Mouse (Mus musculus) ZHBTc4 (cell line): ENCODE measurements around the gene Kdm2a.
"Not testable (repeated sequence)": the region's sequence is repeated elsewhere in the genome, so short reads cannot be mapped to it uniquely, and the experiment has no call there.

Experiments
- DNase-seq: peaks from one replicate; pipeline ENCODE4 v3.0.0-alpha.2; 2011; ENCODE audit warnings: low read depth, low spot score

Kdm2a gene

DNA sequence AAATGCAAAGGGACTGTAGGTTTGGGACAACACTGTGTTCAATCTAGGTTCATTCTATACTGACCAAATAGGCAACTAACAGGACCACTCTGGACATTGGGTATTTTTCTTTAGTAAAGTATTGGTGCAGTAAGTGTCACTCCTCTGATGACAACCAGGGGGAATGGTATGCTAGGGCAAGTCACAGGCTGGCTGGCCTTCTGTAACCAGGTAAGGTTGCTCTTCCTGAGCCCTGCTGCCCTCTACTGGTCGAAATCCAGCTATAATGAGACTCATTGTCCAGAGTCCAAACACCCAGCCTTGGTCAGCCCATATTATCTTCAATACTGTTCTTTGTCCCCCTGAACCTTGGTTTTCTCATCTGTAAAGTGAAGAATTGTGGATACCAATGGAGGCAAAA is 19.1 kb upstream of the Kdm2a start:
- DNase-seq, result peak; percentile 79

- no peak for DNase-seq
Measured at GRCm38 (mm10) chr19:4414631-4415030, 16.5 kb upstream of the Kdm2a start.

GRCm38 (mm10) chr19:4409062-4409461 is 11.0 kb upstream of the Kdm2a start:
- no peak for DNase-seq

GRCm38 (mm10) chr19:4404840-4405239 is 6.8 kb upstream of the Kdm2a start:
- DNase-seq, result no peak

- DNase-seq, result no peak
Measured at GRCm38 (mm10) chr19:4398959-4399358, 874 bp upstream of the Kdm2a start.

GRCm38 (mm10) chr19:4398630-4398948 is 504 bp upstream of the Kdm2a start:
- no peak for DNase-seq

- peak; percentile 99 for DNase-seq
Measured at GRCm38 (mm10) chr19:4396998-4397797, 887 bp downstream of the Kdm2a start.

DNA sequence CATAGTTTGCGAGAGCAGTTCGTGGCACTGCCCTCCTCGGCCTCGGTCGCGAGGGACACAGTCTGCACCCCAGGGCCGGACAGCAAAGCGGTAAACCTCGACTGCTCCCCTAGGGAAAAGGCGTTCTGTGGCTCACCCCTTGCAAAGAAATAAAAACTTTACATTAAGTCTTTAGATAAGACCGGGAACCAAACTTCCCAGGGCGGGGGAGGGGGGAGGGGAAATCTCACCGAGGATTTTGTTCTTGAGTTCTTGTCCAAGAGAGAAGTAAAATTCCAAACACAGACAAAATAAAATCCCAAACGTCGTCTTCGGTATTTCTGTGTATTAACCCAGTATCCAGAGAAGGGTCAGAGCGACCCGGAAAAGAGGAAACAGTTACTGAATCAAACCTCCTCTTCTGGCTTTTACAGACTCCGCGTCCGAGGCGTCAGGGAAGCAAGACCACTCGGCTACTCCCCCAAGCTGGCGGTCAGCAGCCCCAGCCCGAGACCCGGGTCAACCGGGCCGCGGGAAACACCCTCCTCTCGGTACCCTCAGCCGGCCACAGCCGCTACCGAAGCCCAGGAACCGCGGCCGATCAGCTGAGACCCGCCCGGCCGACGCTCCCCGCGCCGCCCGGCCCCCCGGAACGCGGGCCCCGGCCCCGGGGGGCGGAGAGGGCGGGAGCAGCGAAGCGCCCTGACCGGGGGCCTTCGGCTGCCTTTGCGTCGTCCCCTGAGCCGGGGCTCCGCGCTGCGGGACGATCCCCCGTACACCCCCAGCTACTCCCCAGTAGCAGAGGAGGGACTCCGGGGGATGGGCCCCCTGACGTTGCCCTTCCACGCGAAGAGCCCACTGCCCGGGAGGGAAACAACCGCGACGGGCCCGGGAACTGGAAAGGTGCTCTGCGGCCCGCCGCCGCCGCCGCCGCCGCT is 1.7 kb downstream of the Kdm2a start:
- DNase-seq, result peak; percentile 16

DNA sequence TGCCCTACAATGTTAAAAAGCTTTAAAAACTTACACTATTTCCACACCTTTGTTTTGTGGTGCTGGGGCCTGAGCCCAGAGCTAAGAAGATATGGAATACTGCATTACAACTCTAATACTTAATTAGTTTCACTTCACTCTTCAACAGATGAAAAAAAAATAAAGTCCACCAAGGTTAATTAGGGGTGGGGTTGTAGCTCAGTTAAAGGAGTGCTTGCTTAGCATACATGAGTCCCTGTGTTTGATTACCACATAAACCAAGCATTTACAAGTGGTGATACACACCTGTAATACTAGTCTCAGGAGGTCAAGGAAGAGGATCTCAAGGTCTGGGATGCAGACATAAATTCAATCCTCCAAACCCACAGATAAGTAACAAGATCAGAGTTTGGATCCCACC is 10.8 kb downstream of the Kdm2a start:
- no peak for DNase-seq

DNA sequence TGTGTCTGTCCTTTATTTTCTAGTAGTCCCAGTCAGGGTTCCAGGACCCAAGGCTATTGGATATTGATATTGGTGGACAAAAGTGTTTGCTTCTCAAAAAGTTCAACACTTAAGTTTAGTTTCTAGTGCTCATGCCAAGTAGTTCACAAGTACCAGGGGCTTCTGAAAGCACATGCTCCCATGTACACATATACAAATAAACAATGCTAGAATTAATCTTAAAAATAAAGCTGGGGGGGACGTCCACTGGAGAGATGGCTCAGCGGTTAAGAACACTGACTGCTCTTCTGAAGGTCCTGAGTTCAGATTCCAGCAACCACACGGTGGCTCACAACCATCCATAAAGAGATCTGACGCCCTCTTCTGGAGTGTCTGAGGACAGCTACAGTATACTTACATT is 13.1 kb downstream of the Kdm2a start:
- no peak for DNase-seq

DNA sequence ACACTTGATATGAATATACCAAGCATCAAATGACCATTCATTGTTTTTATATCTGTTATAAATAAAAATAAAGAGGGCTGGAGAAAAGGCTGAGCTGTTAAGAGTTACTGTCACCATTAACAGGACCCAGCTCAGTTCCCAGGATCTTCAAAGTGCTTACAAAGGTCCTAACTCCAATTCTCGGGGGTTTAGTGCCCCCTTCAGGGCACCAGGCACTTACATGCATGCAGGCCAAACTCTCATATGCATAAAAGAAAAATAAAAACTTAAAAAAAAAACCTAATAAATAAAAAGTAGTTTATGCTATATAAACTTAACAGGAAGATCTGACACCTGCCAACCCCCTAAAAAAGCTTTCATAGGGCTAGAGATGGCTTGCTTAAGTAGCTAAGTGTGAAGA is 13.8 kb downstream of the Kdm2a start:
- DNase-seq, result peak; percentile 35

GRCm38 (mm10) chr19:4383306-4383705 is 14.8 kb downstream of the Kdm2a start:
- no peak for DNase-seq

GRCm38 (mm10) chr19:4382303-4382702 is 15.8 kb downstream of the Kdm2a start:
- not testable (repeated sequence) for DNase-seq

DNA sequence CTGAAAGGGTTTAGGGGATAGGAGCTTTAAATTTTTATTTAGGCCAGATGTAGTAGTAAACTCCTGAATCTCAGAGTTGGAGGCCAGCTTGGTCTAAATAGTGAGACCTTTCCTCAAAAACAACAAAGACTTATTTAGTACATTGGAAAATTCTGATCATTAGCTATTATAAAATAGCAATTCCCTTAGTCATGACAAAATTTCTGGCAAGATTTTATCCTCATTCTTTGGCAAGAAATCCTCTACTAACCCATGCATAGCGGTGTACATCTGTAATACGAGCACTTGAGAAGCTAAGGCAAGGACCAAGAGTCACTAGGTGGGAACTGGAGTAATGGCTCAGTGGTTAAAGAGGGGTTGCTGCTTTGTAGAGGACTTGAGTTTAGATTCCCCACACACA is 27.4 kb downstream of the Kdm2a start:
- DNase-seq, result no peak

- no peak for DNase-seq
Measured at GRCm38 (mm10) chr19:4370254-4370653, 27.8 kb downstream of the Kdm2a start.

DNA sequence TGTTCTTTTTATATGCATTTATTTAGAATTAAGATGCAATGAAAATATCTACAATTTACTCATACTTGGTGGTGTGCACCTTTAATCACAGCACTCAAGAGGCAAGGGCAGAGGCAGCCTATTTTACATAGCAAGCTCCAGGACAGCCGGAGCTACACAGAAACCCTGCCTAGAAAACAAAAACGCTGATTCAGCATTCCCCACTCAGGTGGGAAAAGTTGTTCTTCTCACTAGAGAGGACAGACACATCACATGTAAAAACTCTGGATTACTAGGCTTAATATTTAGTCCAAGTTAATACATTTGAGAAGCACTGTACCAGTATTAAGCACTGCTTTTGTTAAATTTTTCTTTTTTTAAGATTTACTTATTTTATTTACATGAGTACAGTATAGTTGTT is 48.6 kb downstream of the Kdm2a start:
- no peak for DNase-seq

DNA sequence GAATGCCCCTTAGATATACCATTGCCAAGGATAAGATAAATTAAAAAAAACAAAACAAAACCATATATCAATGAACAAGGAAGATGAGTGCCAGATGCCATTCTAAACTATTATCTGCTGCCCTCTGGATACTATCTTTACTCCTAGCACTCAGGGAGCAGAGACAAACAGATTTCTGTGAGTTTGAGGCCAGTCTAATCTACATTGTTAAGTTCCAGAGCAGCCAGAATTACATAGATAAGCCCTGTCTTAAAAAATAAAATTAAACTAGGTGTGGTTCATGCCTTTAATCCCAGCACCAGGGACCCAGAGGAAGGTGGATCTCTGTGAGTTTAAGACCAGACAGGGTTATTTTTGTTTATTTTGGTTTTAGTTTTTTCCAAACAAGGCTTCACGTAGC is 51.6 kb downstream of the Kdm2a start:
- no peak for DNase-seq

GRCm38 (mm10) chr19:4338162-4338561 is 59.9 kb downstream of the Kdm2a start:
- DNase-seq, result peak; percentile 86

DNA sequence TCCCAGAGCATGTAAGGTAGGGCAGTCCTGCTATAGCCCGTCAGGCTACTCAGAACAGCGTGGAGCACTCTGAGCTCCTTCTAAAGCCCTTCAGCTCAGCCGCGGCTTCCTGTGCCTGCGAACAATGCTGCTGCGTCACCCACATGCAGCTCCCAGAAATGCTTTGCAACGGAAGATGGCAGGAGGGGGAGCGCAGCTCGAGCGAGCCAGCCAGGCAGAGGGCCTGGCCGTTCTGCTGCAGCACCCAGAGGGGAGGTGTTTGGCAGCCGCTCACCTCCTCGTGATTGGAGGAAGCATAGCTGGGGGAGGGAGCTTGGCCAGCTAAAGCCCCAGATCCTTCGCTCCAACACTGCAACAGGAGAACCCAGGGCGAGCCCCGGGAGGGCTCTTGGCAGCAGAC is 64.3 kb downstream of the Kdm2a start:
- DNase-seq, result peak; percentile 96

GRCm38 (mm10) chr19:4333100-4333775 is 64.8 kb downstream of the Kdm2a start:
- peak; percentile 58 for DNase-seq

GRCm38 (mm10) chr19:4332653-4333052 is 65.4 kb downstream of the Kdm2a start:
- peak; percentile 72 for DNase-seq

- DNase-seq, result no peak
Measured at GRCm38 (mm10) chr19:4331273-4331672, 66.8 kb downstream of the Kdm2a start.
